Mouse (Mus musculus): ENCODE measurements at regions not wholly inside any gene's neighbourhood (a gene's known extent, or its start where the extent isn't known, plus 50 kb on each side); places are given as distances from the start of the nearest gene placed in this dataset.

DNA sequence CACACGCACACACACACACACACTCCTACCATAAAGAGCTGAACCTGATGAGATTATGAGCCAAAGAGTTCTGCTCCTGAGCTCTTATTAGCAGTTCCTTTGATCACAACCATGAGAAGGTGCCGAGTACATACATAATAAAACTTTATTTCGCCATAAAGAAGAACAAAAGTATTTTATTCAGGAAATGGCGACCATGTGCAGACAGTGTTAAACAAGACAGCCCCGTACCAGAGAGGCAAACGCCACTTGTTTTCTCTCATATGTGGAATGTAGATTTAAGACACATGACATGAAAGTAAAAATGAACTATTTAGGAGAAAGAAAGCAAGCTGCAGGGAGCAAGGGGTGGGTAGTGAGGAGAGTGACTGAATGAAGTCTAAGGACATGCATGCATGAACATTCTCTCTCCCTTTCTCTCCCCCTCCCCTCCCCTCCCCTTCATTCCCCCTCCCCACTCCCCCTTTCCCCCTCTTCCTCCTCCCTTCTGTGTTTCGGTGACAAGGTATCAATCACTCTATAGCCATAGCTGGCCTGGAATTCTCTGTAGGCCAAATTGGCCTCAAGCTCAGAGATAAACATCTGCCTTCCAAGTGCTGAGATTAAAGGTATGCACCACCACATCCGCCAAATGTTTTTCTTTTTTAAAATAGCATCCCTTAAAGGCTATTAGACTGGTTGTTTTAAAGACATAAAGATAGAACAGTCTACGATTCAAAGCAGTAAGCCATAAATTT, 266.0 kb upstream of the Map3k7 start:
- DNase-seq (ENCODE audit: low read depth, low spot score) = no peak

DNA sequence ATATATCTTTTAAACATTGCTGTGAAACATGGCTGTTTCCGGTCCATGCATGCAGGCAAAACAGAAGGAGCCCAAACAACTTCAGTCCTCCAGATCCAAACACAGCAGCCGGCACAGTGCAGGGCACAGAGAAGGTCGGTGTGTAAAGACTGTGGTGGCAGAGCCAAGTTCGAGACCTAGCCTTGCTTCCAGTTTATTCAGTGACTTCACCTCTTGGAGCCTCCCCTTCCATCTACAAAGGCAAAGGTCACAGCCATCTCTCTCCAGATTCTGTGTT, 265.5 kb upstream of the Map3k7 start:
- DNase-seq (ENCODE audit: low read depth, low spot score) = no peak

DNA sequence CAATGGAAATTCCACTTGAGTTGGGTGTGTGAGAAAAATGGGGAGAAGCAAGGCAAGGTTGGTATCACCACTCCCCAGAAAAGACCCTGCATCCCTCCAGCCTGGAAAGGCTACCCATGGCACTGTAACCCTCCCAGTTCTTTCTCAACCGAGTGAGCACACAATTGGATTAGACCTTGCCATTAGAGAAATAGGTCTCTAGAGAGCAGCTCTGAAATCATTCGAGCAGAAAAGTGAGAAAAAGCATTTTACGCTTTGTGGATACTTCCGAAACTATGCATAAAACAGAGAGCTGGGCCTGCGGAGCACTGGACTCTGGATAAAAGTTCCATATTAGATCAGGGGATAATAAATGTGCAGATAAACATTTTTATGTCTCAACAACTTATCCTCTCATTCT, 264.6 kb upstream of the Map3k7 start:
- DNase-seq (ENCODE audit: low read depth, low spot score) = no peak

DNA sequence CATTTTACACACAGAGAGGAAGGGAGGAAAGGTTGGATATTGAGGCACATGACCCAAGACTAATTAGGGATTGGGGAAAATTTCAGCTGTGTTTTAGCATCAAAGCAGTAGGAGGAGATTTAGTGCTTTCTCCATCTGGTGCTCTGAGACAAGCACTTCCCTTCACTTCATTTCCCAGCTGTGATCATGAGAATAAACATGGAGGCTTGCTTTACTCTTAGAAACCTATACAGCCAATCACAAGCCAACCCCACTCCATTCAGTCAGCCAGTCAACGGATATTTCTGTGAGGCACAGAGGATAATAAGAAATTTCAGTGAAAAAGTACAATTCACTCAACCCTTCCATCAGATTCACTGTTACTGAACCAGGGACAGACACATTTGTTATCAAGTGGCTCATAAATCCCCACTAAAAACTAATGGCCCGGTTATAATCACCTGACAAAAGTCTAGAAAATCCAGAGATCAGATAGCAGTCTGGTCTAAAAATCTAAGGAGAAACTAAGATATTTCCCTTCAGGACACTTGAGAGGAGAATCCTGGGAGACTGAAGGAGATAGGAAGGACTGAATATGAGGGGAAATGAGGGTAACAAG, 249.7 kb upstream of the Map3k7 start:
- DNase-seq (ENCODE audit: low read depth, low spot score) = no peak

DNA sequence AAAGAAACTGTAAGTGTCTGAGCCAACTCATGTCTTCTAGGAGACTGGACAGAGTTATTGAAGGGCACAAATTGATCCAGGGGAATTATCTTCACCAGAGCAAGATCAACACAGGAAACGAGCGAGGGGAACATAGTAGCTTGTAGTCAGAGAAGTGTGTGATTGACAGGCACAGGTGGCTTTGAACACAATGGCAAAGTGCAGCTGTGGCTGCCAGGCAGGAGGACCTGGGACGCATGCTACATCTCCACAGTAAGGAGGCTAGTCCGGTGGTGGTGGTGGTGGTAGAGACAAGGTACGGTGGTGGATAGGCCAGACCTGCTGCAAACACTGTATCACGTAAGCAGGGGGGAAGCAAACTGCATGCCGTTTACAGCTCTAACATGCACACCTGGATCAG, 240.4 kb upstream of the Map3k7 start:
- no peak for DNase-seq (ENCODE audit: low read depth, low spot score)

DNA sequence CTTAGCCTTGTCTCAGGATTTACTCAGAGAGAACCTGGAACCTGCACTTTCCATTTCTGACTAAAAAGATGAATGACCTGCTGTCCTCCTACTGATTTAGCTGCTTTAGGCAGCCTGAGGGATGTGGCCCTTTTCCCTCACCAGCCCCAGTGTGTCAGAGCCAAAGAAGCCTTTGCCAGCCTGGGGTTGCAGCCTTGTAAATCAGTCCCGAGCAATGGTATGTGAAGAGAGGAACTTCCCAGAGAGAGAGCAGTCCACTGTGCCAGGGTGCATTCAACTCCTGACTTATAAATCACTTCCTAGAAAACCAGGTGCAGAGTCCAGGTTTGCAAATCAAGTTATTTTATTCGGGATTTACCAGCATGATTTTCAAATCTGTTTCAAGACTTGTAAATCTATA, 239.5 kb upstream of the Map3k7 start:
- no peak for DNase-seq (ENCODE audit: low read depth, low spot score)

DNA sequence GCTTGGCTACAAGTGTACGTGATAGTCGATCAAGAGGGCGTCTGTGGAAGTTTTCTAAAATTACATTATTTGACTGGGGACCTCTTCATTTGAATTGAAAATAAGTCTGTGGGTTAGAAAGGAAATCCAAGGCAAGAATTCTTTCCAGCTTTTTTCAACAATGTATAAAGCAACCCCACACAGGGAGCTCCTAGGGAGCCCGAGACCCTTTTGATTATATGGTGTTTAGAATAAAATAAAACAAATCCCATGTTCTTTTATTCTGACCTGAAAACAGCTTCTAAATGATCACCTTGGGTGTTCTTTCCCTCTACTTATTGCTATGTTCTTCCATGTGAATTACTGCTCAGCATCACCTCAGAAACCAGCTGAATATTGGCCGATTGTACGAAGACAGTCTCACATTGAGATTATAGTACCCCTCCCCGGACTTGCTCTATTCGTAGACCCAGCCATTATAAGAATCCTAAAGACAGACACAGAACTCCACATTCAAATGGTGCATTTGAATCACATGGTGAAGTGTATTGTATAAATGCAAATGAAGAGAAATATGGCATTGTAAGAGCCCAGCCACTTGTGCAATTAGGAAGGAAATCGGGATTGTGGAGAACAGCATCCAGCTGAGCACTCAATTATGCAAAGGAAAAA, 236.3 kb upstream of the Map3k7 start:
- no peak for DNase-seq (ENCODE audit: low read depth, low spot score)

DNA sequence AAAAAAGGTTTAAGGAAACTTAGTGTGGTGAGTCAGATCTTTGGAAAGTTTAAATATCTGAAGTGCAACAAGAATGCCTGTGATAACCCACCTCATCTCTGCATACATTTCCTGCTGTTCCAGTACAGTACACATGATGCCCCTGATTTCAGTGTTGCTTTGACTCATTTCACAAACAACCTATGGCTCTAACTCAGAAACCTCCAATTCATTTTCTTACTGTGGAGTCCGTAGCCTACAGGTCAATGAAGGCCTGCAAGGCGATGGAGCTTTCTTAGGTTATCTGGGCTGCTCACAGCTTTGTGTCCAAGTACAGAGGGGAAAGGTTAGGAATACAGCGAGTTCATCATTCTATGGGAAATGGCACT, 235.8 kb upstream of the Map3k7 start:
- no peak for DNase-seq (ENCODE audit: low read depth, low spot score)

DNA sequence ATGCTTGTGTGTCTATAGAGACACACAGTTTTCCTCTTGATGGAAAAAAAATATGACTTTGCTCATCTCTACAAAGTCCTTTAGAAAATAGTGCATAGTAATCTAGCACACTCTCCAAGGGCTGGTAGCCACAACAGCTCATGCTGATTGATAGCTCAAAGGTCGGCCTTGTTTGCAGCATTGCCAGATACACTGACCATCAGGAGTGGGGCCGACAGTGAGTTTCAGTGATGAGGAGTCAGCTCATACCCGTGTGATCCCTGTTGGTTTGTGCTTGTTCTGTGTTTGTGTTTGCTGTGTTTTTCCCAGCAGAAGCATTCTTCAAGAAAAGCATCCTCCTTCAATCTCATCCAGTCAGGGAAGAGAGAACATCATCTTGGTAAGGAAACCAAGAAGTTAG, 220.1 kb upstream of the Map3k7 start:
- no peak for DNase-seq (ENCODE audit: low read depth, low spot score)

DNA sequence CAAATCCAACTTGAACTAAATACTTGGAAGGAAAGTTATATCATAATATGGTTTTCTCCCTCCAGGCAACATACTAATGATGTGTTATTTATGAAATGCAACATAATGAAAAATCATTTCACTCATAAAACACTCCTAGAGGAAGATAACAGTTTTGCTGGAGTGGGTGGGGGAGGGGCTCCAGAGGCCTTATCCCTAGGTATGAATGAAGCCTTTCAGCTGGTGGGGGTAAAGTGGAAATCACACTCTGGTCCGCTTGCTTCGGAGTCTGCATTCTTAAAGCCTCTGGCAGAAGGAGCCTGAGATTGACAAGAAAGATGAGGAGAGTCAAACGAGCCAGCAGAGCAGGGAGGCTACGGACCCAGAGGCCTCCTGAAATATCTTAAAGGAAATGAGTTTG, 219.5 kb upstream of the Map3k7 start:
- no peak for DNase-seq (ENCODE audit: low read depth, low spot score)

DNA sequence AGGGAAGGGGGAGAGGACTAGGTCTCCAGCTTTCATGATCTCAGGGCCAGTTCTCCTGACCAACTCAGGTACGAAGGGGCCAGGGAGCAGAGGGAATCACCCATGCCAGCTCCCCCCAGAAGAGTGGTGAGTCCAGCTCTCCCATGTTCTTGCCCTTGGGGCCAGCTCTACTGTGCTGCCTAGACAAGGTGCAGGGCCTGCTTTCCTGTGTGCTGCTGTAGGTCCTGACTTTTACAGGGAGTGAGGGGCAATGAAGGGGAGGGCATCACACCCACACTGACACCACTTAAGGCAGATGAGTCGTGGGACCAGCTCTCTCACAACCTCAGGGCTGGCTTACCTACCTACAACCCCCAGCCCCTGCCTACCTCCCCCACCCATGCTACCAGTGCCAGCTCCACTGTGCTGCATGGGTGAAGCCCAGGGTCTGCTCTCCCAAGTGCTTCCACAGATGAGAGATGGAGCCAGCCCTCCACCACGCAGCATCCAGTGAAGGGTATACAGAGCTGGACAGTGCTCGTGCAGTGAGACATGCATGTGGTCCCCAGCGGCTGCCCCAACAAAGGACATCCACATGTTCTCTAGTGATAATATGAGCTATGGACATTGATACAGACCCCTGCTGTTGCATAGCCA, 210.1 kb upstream of the Map3k7 start:
- no peak for DNase-seq (ENCODE audit: low read depth, low spot score)

DNA sequence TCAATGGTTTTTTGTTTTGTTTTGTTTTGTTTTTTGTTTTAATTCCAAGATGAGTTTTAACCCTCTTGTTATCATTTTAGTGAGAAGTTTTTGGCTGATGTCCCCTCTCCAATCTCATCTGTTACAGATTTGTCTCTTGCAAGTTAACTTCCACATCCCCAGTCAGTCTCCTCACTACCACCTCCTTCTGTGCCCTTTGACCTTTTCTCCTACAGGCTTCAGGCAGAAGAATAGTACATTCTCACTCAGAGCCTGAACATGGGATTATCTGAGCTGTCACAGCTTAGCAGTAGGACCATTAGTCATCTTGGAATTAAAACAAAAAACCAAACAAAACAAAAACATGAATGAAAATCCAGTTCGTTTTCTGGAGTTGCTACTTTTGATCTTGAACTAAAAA, 206.8 kb upstream of the Map3k7 start:
- DNase-seq (ENCODE audit: low read depth, low spot score) = no peak

DNA sequence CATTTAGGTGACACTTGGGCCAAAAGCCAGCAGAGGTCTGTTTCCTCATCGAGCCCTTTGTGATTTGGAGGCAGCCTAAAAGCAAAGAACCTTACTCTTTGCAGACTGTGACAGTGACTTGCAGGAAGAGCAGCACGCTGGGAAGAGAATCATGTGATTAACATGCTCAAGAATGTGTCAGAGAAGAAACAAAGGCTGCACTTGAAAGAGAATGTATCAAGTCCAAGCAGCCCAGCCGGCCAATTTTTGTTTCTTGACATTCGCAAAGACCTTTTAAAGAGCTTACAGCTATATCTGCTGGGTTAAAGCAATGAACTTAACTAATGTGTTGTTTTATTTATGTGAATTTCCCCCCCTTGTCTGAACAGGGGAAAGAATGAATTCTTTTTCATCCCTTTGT, 203.8 kb upstream of the Map3k7 start:
- no peak for DNase-seq (ENCODE audit: low read depth, low spot score)

DNA sequence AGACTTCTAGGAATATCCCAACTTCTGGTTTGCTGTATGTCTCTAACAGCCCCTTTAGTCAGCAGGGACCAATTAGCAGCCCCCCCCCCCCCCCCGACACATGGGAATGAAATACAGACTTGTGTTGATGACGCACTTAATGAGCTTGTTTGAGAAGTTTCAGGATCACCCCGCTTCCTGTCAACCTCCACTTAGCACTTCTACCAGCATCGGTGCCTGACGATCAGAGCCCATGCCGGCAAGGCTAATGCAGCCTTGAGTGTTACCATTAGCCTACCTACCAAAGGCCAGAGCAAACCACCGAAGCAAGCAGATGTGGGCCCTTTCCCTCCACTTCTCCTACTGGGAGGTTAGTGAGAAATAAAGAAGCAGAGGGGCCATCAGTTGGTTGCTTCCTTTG, 201.7 kb upstream of the Map3k7 start:
- DNase-seq (ENCODE audit: low read depth, low spot score) = no peak

DNA sequence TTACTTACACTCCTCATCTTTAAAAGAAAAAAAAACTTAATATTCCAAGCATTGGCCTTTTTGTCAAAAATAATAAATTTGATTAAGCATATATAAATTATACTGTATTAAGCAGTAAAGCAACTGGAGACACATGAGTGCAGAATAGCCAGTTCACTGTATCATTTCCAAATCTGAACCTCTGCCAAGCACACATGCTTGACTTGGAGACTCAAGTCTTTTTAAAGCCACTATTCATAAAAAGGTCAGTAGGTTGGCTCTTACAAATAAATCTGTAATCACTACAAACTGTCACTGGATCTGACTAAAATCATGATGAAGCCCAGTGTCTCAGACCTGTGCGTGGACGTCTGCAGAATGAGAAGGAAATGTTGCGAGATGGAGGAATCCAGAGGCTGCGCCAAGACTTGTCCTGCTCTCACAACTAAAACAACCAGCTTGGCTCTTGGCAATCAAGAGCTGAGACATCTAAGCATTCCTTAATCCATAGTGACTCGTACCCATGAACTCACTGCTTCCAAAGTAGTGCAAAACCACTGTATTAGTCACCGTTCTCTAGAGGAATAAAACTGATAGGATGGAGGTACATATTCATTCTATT, 195.8 kb upstream of the Map3k7 start:
- no peak for DNase-seq (ENCODE audit: low read depth, low spot score)

DNA sequence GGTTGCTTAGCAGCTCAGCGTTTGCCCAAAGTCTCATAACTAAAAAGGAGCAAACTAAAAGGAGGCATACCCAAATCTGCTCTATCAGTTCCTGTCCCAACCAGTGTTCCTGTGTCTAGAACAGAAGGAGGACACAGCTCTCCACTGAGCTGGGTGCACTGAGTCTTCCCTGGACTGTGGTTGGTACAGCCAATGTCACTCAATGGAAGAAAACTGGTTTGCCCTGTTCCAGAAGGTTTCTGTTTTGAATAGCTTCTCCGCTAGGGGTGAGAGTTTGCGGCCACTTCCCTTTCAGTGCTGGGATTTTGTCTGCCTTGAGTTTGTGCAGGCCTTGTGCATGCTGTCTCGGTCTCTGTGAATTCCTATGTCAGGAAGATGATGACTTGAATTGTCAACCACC, 194.6 kb upstream of the Map3k7 start:
- no peak for DNase-seq (ENCODE audit: low read depth, low spot score)

DNA sequence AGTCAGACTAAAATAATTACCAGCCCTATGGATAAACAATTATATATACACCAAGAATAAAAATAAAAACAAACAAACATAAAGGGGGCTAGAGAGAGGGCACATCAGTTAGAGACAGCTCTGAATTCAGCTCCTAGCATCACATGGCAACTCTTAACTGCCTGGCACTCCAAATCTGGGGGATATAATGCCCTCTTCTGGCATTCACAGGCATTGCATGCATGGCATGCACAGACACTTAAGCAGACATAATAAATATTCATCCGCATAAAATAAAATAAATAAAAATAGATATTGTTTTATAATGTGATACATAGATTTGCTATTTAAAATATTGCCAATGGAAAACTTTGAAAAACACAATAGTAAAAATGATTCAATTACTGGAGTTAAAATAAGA, 177.6 kb upstream of the Map3k7 start:
- DNase-seq (ENCODE audit: low read depth, low spot score) = no peak

DNA sequence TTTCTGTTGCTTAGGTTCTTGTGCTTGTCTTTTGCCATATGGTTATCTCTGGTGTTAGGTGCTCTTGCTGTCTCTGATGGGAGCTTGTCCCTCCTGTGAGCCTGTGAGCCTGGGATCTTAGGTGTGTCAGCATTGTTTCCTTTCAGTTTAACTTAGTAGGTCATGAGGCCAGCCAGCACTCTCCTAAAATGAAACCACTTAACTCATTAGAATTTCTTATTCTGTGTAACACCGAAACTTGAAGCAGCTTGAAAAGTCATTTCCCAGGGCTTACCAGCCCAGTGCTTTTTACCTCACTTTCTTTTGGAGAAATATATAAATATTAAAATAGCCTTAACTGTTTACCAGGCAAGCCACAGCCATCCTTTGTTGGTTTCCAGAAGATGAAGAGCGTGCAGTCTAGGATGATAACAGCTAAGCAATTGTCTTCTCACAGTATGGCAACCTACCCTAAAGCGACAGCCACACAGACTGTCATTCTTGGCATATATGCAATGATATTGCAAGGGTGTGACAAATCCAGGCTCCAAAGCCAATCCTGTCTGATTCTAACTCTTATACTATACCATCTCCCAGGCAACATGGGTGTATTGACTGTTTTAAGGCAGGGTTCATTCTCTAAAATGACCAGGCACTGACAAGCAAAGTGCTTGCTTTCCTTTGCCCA, 146.2 kb upstream of the Map3k7 start:
- DNase-seq (ENCODE audit: low read depth, low spot score) = no peak

DNA sequence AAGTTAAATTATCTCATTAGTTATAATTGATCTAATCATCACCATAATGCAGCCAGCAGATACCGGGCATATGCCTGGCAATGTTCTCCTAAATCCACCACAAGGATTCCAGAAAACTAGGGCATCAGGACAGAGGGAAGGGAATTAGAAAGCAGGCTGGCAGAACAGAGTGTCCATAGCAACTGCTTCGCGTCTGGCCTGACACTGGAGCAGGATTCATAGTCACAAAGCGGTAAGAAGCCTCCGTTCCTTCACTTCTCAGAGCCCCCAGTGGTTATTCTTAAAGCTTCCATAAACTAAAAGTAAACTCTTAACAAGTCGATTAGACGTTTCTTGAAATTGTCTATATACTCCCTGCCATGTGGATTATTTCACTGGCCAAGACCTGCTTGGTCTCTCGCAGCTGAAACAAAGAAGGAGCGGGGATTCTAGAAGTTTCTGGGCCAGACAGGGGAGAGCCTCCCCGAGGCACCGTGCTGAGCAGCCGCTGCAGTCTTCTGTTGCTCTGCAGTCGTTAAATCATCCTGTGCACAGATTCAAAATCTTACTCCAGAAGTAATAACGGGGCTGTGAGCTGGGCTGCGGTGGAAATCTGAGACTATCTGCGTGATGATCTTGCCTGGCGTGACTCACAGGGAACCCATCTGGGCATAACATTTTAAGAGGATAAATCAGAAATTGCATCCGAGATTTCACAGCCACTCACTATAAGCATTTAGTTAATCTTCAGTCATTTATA, 144.2 kb upstream of the Map3k7 start:
- no peak for DNase-seq (ENCODE audit: low read depth, low spot score)

DNA sequence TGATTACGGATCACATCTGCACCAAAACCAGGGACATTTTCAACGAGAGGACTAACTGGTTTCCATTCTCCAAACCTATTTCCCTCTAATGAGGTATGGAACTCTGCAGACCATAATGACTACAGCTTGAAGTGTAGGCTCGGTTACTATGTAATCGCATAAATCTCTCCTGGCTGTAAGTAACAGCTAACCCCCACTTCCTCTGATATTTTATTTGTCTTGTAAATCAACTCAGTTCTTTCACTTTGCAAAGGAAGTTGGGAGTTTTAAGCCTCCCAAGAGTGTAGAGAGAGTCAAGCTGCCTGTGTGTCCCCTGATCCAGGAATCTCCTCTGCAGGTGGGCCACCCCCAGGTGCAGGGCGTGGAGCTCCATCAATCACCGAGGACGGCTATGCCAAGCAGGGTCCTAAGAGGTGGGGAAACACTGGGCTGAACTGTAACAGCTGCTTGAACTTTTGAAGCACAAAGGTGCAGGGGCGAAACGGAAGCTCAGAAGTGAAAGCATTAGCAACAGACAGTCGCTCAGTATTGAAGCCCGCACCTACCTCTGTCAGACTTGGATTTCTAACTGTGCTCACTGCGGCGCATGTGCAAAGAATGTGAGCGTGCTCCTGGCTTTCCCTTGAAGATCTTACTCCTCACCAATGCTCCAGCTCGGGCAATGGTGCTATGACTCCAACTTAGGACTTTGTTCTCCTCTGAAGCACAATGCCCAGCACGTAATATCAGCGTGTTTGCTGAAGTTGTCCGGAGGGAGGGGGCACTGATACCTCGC, 140.1 kb upstream of the Map3k7 start:
- no peak for DNase-seq (ENCODE audit: low read depth, low spot score)

All from brain, embryonic 18.5 days (tissue).